Mouse (Mus musculus) midbrain, embryonic 14.5 days (tissue): Measurements from ENCODE around the gene Alox8. TPM values are rescaled to one million over a fixed set of nuclear protein-coding genes. Genes with fewer than 3 reads are reported as not detected.

Experiments
- ATAC-seq: fragments of 200-750 bp; cut with Nextera tagmentation; 2 replicates; pipeline ENCODE4 v1.8.0; 2017; ENCODE audit warnings: moderate number of reproducible peaks, moderate library complexity; ENCODE audit not compliant: low FRiP score, low TSS enrichment
- DNase-seq: peaks from one replicate; pipeline ENCODE4 v3.0.0-alpha.2; 2015
- H3K27ac ChIP-seq: fragments of 300-500 bp; sonication (generic); replicated peaks from 2 replicates; pipeline ENCODE4 v1.5.1; 2014; ENCODE audit warnings: mild to moderate bottlenecking, low read depth, low read length, moderate library complexity
- H3K27me3 ChIP-seq: fragments of 300-500 bp; sonication (generic); 2 replicates; pipeline ENCODE4 v1.6.1; 2014; ENCODE audit warnings: low read length, control low read depth, mixed read lengths; ENCODE audit not compliant: control insufficient read depth, insufficient read depth
- H3K36me3 ChIP-seq: fragments of 300-500 bp; sonication (generic); 2 replicates; pipeline ENCODE4 v1.6.1; 2014; ENCODE audit warnings: low read length, control low read depth; ENCODE audit not compliant: control insufficient read depth, insufficient read depth
- H3K4me1 ChIP-seq: fragments of 300-500 bp; sonication (generic); 2 replicates; pipeline ENCODE4 v1.6.1; 2014; ENCODE audit warnings: mild to moderate bottlenecking, antibody characterized with exemption, low read length, control low read depth; ENCODE audit not compliant: control insufficient read depth, insufficient read depth
- H3K4me2 ChIP-seq: fragments of 300-500 bp; sonication (generic); 2 replicates; pipeline ENCODE4 v1.6.1; 2014; ENCODE audit warnings: mild to moderate bottlenecking, low read length, moderate library complexity
- H3K4me3 ChIP-seq: fragments of 300-500 bp; sonication (generic); replicated peaks from 2 replicates; pipeline ENCODE4 v1.5.1; 2014; ENCODE audit warnings: low read depth, low read length
- H3K9ac ChIP-seq: fragments of 300-500 bp; sonication (generic); replicated peaks from 2 replicates; pipeline ENCODE4 v1.6.1; 2014; ENCODE audit warnings: mild to moderate bottlenecking, low read length, moderate library complexity
- H3K9me3 ChIP-seq: fragments of 300-500 bp; sonication (generic); 2 replicates; pipeline ENCODE4 v1.6.1; 2016; ENCODE audit warnings: low read length, control low read depth, mixed read lengths; ENCODE audit not compliant: control insufficient read depth
- WGBS: fragments of 180-500 bp; shearing (Covaris S2); extraction: QIAGEN DNeasy Blood & Tissue Kit; methylation state at CpG from one replicate; pipeline ENCODE4 v1.1.7; 2014; 5-methylcytosine and 5-hydroxymethylcytosine counted together
- polyA plus RNA-seq: library from polyadenylated mRNA; unstranded; fragments of >200 nt; fragmentation: Nextera tagmentation; extraction: Ambion mirVana; gene quantifications from 2 replicates; pipeline ENCODE4 v1.2.1, GENCODE M21; 2014

Gene Alox8
- polyA plus RNA-seq, 1 experiment from 2014 or later = 0.17 TPM

DNA sequence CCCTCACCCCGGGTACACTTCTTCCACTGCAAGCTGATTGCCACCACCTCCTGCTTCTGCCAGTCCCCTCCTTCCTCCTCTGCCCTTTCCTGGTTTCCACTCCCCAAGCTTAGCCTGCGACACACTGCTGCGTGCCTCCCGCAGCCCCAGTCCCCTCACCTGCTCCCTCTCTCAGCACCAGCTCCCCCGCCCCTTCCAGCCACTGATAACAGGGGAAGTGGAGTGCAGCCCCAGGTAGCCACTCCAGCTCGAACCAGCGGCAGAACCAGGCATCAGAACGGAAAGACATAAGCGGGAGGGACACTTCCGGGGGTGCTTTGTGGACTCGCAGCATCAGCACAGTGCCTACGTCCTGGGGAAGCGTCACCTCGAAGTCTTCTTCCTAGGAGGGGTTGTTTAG lies 449 bp downstream of the Alox8 start:
- Histone ChIP-seq H3K9ac (no peak overlapping the region; the same call in 1 of the 2 replicates), H3K4me1 (0 out of 2 replicates have a peak, but pooled peaks cover 6% of the 10 kb centered on the region), H3K27me3 (peaks cover 10% of the 10 kb centered on the region; the same call in 1 of the 2 replicates), H3K27ac (no peak overlapping the region), H3K4me2 (peak overlapping the region; percentile 46), H3K9me3 (no peaks in the 10 kb centered on the region), H3K4me3 (peak overlapping the region; percentile 22), H3K36me3 (no peaks in the 10 kb centered on the region)
- no peak for DNase-seq
- WGBS = 2% methylated on average over 14 of the region's 14 CpGs
- ATAC-seq = no peak

GRCm38 (mm10) chr11:69196766-69197165 lies 877 bp downstream of the Alox8 start:
- H3K27ac ChIP-seq = no peak overlapping the region
- WGBS = 9% methylated on average over 5 of the region's 5 CpGs
- no peak overlapping the region for H3K9ac ChIP-seq
- no peak for ATAC-seq
- H3K36me3 ChIP-seq = no peaks in the 10 kb centered on the region
- 0 out of 2 replicates have a peak, but pooled peaks cover 6% of the 10 kb centered on the region for H3K4me1 ChIP-seq
- H3K4me2 ChIP-seq = peak overlapping the region; percentile 46; the same call in 1 of the 2 replicates
- no peaks in the 10 kb centered on the region for H3K9me3 ChIP-seq
- peaks cover 10% of the 10 kb centered on the region; the same call in 1 of the 2 replicates for H3K27me3 ChIP-seq
- peak overlapping the region; percentile 22; the same call in 1 of the 2 replicates for H3K4me3 ChIP-seq
- DNase-seq = peak; percentile 55

GRCm38 (mm10) chr11:69192840-69193239 lies 4.8 kb downstream of the Alox8 start:
- no peak for ATAC-seq

GRCm38 (mm10) chr11:69185936-69186335 lies 11.7 kb downstream of the Alox8 start:
- no peak overlapping the region for H3K27ac ChIP-seq
- ATAC-seq (no peak), DNase-seq (no peak)
- H3K4me2 ChIP-seq = no peak overlapping the region
- H3K4me3 ChIP-seq = no peak overlapping the region
- no peaks in the 10 kb centered on the region for H3K27me3 ChIP-seq
- WGBS = 83% methylated on average over 6 of the region's 6 CpGs
- no peaks in the 10 kb centered on the region for H3K36me3 ChIP-seq
- no peak overlapping the region for H3K9ac ChIP-seq
- no peaks in the 10 kb centered on the region for H3K4me1 ChIP-seq
- H3K9me3 ChIP-seq = no peaks in the 10 kb centered on the region

More at GRCm38 (mm10) chr11:69192840-69193239, 4.8 kb downstream of the Alox8 start:
- Histone ChIP-seq H3K27ac (no peak overlapping the region), H3K4me2 (no peak overlapping the region), H3K4me3 (no peak overlapping the region), H3K9ac (no peak overlapping the region), H3K36me3 (no peaks in the 10 kb centered on the region), H3K4me1 (0 out of 2 replicates have a peak, but pooled peaks cover 6% of the 10 kb centered on the region), H3K9me3 (no peaks in the 10 kb centered on the region), H3K27me3 (peaks cover 10% of the 10 kb centered on the region; the same call in 1 of the 2 replicates)
- DNase-seq = peak; percentile 85
- WGBS = 3% methylated on average over 1 of the region's 1 CpGs

DNA sequence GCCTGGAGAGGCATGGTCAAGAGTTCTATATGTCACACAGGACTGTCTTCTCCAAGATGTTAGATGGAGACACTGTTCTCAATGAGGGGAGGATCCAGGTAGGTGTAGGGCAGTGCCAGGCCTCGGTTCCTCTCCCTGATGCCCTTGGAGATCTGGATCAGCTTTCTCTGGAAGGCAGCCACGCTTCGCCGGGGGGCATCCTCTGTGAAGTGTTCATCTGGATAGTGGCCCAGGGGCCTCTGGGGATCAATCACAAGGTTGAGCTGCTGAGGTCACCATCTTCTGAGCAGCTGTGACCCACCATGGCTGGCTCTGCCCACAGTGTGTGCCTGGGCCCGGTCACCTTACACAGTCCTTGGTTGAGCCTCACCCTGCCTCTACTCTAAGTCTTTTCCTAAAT lies 12.6 kb downstream of the Alox8 start:
- Histone ChIP-seq H3K4me3 (no peak overlapping the region), H3K9me3 (no peaks in the 10 kb centered on the region), H3K36me3 (no peaks in the 10 kb centered on the region), H3K9ac (no peak overlapping the region), H3K27me3 (no peaks in the 10 kb centered on the region), H3K4me2 (no peak overlapping the region), H3K4me1 (no peaks in the 10 kb centered on the region), H3K27ac (no peak overlapping the region)
- DNase-seq (no peak), ATAC-seq (no peak)
- 90% methylated on average over 5 of the region's 5 CpGs for whole genome bisulfite sequencing

DNA sequence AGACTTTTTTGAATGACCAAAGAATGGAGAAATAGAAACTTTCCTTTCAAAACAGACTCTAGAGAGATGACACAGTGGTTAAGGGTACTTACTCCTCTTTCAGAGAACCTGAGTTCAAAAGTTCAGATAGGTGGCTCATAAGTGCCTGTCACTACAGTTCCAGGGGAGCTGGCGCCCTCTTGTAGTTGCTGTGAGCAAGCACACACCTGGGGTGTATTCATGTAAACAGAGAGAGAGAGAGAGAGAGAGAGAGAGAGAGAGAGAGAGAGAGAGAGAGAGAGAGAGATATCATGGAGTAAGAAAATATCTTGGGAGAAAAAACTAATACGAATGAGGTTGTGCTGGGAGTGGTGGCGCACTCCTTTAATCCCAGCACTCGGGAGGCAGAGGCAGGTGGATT lies 17.5 kb downstream of the Alox8 start:
- no peaks in the 10 kb centered on the region for H3K36me3 ChIP-seq
- H3K27ac ChIP-seq = no peak overlapping the region
- H3K9ac ChIP-seq = no peak overlapping the region
- 87% methylated on average over 4 of the region's 4 CpGs for WGBS
- H3K4me2 ChIP-seq = no peak overlapping the region
- ATAC-seq (no peak), DNase-seq (no peak)
- no peak overlapping the region for H3K4me3 ChIP-seq
- no peaks in the 10 kb centered on the region for H3K4me1 ChIP-seq
- H3K27me3 ChIP-seq = no peaks in the 10 kb centered on the region
- H3K9me3 ChIP-seq = no peaks in the 10 kb centered on the region

DNA sequence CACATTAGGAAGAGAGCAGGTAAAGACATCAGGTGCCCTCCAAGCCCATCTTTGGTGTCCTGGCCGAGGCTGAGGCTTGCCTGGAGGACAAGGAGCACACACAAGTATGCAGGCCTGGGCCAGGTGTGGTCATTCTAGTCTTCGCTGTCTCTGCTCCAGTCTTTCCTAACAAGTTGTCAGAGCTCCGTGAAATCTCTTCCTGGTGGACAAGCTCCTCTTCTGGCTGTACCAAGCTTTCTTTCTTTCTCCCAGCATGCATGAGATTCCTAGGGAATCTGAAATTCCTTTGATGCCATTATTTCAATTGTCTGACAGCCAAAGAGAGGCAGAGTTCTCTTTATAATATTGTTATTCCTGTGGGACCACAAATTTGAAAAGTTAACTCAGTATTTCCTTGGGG lies 18.1 kb downstream of the Alox8 start:
- ATAC-seq = no peak
- no peaks in the 10 kb centered on the region for H3K36me3 ChIP-seq
- H3K4me2 ChIP-seq = no peak overlapping the region
- no peak overlapping the region for H3K9ac ChIP-seq
- WGBS = 42% methylated on average over 3 of the region's 3 CpGs
- no peaks in the 10 kb centered on the region for H3K4me1 ChIP-seq
- no peak for DNase-seq
- H3K27ac ChIP-seq = no peak overlapping the region
- H3K9me3 ChIP-seq = no peaks in the 10 kb centered on the region
- no peaks in the 10 kb centered on the region for H3K27me3 ChIP-seq
- H3K4me3 ChIP-seq = no peak overlapping the region

- Histone ChIP-seq H3K4me1 (no peaks in the 10 kb centered on the region), H3K4me2 (no peak overlapping the region), H3K27me3 (no peaks in the 10 kb centered on the region), H3K4me3 (no peak overlapping the region), H3K9ac (no peak overlapping the region), H3K27ac (no peak overlapping the region), H3K36me3 (no peaks in the 10 kb centered on the region), H3K9me3 (no peaks in the 10 kb centered on the region)
- 87% methylated on average over 3 of the region's 3 CpGs for WGBS
- no peak for ATAC-seq
- no peak for DNase-seq
Measured at GRCm38 (mm10) chr11:69178525-69178924, 19.1 kb downstream of the Alox8 start.

DNA sequence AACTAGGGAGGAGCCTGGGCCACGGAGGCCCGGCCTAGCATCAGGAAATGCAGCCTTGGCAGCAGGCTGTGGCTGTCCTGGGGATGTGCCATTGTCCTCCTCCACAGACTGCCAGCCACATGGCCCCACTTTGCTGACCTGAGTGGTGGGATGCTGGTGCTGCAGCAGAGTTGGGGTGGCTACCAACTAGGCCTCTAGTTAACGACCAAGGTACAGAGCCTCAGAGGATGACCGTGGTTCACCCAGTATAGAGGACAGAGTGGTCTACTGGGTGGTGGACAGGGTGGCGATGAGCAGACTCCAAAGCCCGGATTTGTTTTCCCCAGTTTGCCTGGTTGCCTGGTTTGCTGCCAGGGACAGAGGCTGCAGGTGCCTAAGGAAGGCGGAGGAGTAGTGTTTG lies 22.9 kb downstream of the Alox8 start:
- ATAC-seq (no peak), DNase-seq (no peak)
- H3K4me2 ChIP-seq = no peak overlapping the region
- H3K27ac ChIP-seq = no peak overlapping the region
- no peaks in the 10 kb centered on the region for H3K36me3 ChIP-seq
- H3K9me3 ChIP-seq = no peaks in the 10 kb centered on the region
- no peak overlapping the region for H3K9ac ChIP-seq
- H3K4me1 ChIP-seq = no peaks in the 10 kb centered on the region
- H3K4me3 ChIP-seq = no peak overlapping the region
- 88% methylated on average over 7 of the region's 7 CpGs for WGBS
- H3K27me3 ChIP-seq = no peaks in the 10 kb centered on the region
